Mouse (Mus musculus): Measurements from ENCODE around the gene Gsta1. TPM values are rescaled to one million over a fixed set of nuclear protein-coding genes. Genes with fewer than 3 reads are reported as not detected.
"Not testable (repeated sequence)": the region's sequence is repeated elsewhere in the genome, so short reads cannot be mapped to it uniquely, and the experiment has no call there.

Gsta1 gene
- total RNA-seq (2021): under 1 TPM in 1 of 2 experiments, not detected in 1; 0.55 TPM
- long read RNA-seq, experiment 1: 0 reads
- long read RNA-seq, experiment 2: 0 reads

DNA sequence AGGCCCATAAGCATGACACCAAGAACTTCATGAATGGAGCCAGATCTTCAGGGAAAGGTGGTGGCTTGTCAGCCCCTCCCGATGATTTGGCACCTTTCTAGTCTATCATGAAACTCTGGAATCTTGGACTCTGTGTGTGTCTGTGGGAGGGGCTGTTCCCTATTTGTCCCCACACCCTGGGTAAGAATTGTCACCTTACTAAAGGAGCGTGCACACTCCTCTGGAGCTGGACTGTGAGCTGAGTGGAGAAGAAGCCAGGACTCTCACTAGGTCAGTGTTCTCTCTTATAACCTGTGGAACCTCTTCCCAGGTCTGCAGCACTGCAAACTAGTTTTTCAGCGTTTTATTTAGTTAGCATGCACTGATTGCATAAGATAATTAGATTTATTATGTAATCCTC, at the start of gene Gsta1:
Gene Gsta1 (plus strand): TSS at position 196 of the 400 bp plus-strand sequence.
- DNase-seq; intact Hi-C loops (cut with DNase I): not testable (repeated sequence)

DNA sequence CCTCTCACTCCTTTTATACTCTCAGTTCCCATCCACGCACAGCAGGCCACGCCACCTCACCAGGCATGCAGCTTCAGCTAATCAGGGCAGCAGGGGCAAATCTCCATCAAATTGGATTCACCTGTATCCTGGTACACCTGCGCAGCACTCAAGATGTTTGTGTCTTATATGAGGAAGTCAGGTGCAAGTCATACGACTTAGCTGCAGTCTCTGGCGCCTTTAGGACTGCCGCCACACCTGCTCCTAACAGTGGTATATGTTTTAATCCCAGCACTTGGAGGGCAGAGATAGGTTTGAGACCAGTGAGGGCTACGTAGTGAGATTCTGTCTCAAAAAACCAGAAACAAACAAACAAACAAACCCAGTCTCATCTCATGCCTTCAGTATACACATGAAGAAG, 48.0 kb upstream of the Gsta1 start, which contains the start of gene Gsta4:
Gene Gsta4 (plus strand): TSS at position 301 of the 400 bp plus-strand sequence.
- intact Hi-C loops (cut with DNase I); DNase-seq: not testable (repeated sequence)

DNA sequence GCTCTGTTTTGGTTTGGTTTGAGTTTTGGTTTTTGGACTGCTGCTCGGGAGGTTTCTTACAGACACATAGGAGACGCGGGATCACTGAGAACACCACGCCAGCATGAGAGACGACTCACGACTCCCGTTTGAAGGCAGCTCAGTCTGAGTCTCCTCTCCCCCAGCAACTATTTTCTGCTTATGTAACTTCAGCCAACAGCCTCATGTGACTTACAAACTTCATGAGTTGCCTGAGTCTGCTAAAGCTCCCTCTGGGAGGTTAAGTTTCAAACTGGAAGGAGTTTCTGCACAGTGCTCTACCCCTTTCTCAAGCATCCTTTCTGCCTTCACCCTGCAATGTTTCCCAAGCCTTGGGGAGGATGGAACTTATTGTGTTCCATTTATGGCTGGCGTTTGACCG, 44.8 kb upstream of the Gsta1 start:
- no peak for DNase-seq
- intact Hi-C loops (cut with DNase I): no loop called here

DNA sequence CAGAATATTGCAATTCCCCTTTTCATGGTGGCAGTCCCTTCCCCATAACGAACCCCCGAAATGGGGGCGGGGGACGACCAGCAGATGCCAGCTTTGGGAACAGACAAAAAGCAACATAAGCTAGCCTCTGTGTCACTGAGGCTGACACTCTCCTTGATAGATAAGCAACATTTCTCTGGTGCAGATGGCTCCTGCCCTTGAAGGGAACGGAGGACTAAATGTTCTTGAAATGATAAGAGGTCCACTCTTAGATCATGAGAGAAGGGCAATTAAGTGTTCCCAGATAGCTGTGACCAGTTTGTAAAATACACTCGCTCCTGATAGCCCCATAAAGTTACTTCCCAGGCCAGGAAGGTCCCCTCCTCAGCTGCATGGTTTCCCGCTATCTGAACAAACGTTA, 41.5 kb upstream of the Gsta1 start:
- no peak for DNase-seq
- intact Hi-C loops (cut with DNase I): no loop called here

DNA sequence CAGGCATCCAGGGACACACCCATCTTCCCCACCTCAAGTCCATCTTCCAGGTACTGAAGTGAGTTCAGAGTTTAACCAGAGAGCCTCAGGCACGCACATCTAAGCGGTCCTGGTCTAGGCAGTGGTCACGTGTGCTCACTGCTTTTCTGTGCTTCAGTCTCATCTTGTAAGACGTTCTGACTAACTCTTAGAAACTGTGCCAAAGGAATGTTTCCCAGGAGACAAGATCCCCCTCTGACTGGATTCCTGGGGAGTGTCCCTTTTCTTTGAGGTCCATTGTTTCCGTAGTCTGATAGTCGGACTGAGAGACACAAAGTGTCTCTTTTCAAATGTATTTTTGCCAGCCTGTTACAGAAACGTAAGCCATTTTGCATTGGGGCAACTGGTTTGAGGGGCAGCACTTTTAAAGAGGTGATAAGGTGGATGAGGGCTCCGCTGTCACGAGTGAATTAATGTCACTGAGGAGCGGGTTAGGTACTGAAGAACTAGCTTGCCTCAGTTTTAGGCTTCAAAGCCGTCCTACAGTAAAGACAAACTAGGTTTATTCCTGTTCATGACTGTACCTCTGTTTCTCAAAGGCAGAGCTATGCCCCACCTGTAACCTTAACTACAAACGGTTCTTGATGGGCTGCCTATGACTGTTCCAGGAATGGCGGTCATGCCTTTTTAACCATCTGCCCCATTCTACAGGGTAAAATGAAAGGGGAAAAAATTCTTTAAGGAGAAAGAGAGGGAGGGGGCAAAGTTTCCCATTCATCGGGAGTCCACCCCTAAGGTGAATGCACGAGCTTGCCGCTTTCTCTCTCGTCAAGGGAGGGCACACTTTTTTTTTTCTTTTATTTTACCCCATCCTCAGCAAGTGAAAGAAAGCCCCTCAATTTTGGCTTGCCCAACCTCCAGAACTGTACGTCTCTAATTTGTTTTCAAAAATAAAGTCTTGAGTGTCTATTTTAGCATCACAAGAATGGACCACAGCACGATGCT, 39.5 kb upstream of the Gsta1 start:
- intact Hi-C loops (cut with DNase I): loop anchor here (5.0 kb wide), 1 partner anchor 79 kb away; no protein-coding TSS in a partner anchor
- no peak for DNase-seq

DNA sequence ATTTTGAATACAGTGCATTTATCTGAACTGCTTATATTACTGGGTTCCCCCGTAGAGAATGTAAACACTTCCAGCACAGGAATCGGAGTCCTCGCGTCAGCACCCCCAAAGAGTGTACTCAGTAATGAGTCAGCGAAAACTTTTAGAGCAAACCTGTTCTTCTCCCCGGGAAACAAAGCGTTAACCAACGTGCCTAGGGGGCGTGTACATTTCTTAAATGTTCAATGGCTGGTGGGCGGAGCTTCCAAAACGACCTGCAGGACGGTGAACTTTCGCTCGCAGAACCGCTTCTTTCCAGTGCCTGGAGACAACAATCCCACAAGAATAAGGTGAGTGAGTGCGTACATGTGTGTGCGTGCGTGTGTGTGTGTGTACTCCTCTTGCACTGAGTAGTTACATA, 38.7 kb upstream of the Gsta1 start:
- intact Hi-C loops (cut with DNase I): loop anchor here (5.0 kb wide), 1 partner anchor 79 kb away; no protein-coding TSS in a partner anchor
- peak; percentile 35 to 67 for DNase-seq

DNA sequence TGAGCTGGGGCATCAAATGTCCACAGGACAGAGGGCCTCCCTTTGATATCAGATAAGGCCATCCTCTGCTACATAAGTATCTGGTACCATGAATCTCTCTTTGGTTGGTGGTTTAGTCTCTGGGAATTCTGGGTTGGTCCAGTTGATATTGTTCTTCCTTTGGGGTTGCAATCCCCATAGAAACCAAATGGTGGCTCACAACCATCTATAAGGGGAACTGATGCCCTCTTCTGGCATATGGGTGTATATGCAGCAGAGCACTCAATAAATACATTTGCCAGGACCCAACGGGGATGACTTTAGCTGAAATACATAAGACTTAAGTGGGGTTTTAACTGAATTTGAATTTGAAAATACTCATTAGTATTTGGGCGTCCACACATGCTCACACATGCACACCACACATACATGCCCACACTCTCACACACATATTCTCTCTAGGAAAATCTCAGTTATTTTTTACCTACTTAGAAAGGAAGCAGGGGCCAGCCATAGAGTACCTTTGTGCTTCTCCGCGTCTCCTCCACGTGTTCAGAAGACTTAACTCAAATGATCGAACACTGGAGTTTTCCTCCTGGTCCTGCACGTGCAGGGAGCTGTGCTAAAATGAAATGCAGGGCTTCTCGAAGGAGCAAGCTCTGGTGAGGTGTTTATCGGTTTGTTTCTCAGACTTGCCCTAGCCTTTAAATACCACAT, 36.4 kb upstream of the Gsta1 start:
- DNase-seq: peak; percentile 30 to 67
- intact Hi-C loops (cut with DNase I): loop anchor here (5.0 kb wide), 1 partner anchor 82 kb away; no protein-coding TSS in a partner anchor

DNA sequence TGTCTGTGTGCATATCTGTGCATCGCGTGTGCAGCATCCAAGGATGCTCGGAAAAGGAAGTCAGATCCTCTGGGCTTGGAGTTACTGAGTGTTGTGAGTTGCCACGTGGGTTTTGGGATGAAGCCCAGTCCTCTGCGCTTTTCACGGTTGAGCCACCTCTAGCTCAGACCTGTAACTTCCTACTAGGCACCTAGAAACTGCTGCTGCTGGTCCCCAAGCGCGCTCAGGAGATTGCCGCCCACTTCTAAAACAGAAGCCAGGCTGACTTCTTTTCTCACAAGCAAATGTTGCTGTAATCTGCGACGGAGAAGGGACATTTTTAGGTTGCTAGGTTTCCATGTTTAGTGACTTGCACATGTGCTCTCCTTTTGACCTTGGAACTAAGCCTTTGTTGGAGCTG, 35.4 kb upstream of the Gsta1 start:
- no peak for DNase-seq
- intact Hi-C loops (cut with DNase I): no loop called here

DNA sequence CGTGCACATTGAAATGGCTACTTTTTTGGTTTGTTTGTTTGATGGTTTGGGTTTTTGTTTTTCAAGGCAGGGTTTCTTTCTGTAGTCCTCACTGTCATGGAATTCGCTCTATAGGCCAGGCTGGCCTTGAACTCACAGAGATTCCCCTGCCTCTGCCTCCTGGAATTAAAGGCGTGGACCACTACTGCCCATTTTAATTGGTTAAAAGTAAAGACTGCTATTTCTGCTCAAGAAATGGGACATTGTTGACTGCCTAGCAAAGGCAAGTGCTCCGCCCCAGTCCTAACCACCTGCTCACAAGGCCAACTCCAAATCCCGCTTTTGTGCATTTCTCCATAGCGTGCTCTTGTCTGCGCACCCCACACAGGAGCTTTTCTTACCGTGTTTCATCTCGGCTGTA, 32.7 kb upstream of the Gsta1 start:
- intact Hi-C loops (cut with DNase I): no loop called here
- no peak for DNase-seq

DNA sequence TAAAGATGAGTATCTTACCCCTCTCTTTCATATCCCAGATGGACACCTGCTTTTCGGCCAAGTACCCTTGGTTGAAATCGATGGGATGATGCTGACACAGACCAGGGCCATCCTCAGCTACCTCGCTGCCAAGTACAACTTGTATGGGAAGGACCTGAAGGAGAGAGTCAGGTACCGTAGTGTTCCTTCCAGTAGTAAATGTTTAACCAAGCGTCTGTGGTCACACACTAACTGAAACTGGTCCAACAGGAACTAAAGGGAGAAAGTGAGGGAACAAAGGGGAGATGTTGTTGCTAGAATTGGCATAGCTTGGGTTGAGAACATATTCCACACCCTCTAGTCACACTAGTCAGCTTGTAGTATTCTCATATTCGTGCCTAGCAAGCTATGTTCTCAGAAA, 26.3 kb upstream of the Gsta1 start:
- intact Hi-C loops (cut with DNase I): no loop called here
- no peak for DNase-seq

DNA sequence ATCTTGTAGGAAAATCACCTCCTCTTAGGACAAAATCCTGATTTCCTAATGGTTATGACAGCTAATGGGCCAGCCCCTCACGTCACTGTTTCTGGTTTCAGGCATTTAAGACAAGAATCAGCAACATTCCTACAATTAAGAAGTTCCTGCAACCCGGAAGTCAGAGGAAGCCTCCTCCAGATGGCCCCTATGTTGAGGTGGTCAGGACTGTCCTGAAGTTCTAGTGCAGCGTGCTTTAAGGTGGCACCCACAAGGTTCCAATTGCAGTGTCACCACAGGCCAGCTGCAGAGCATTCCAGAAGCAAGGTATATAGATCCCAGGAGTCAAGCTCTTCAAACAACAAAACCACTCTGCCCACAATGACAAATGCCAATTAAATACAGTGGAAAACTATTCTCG, 21.5 kb upstream of the Gsta1 start:
- DNase-seq: no peak
- intact Hi-C loops (cut with DNase I): no loop called here

DNA sequence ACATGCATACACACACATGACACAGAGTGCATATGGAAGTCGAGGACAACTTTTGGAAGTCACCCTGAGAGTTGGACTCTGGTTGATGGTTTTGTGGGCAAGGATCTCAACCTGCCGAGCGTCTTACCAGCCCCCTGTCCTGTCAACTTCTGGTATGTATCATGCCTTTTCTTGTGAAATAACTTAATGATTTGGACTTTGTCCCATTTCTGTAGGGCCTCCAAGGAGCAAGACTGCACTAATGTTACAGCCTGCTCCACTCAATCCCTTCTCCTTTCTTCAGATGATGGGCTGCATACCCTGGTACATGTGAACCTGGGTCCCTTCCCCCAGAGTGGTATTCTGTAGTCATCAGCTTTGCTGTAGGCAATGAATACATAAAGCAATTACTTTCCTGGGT, 20.4 kb upstream of the Gsta1 start:
- DNase-seq: no peak
- intact Hi-C loops (cut with DNase I): no loop called here

DNA sequence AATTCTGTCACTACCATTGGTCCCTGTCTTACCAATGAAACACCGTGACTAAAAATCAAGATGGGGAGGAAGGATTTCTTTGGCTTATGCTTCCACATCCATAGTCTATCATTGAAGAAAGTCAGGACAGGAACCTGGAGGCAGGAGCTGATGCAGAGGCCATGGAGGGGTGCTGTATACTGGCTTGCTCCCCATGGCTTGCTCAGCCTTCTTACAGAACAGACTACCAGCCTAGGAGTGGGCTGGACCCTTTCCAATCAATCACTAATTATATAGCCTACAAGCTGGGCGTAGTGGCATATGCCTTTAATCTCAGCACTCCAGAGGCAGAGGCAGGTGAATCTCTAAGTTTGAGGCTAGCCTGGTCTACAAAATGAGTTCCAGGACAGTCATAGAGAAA, 19.6 kb upstream of the Gsta1 start:
- intact Hi-C loops (cut with DNase I): no loop called here
- no peak for DNase-seq

DNA sequence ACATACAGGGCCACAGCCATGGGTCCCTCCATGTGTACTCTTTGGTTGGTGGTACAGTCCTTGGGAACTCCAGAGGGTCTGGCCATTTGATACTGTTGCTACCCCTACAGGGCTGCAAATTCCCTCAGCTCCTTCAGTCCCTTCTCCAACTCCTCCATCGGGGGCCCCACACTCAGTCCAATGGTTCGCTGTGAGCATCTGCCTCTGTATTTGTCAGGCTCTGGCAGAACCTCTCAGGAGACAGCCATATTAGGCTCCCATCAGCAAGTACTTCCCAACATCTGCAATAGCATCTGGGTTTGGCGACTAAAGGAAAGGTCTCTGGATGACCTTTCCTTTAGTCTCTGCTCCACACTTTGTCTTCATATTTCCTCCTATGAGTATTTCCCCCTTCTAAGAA, 18.9 kb upstream of the Gsta1 start:
- DNase-seq: no peak
- intact Hi-C loops (cut with DNase I): no loop called here

DNA sequence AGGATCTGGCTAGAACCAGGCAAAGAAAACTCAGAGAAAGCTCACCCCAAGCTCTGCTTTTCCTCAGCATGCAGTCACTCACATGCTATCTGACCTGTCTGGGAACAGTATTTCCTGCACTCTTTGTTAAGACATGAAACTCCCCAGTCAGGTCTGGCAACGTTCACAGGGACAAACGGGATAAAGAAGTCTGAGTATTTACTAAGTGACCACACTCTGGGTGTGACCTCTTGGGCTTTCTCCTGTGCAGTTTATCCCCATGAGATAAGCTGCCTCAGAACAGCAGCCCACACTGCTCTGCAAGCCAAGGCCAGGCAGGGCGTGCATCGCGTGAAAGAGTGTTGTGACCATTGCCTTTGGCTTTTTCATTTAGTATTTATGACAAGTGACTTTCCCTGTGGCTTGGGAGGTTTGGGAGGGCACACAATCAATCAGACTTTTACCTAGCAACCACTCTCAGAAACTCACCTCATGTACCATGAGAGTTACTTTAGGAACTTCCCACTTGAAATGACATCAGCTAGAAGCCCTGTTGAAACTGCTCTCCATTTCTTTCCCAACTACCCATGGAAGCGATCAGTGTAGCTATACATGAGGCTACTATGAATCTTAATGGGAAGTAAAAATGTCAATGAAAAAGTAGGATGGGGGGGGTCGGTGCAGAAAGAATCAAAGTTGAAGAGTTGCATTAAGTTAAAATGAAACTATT, 18.0 kb upstream of the Gsta1 start:
- DNase-seq: peak; percentile 20 to 37
- intact Hi-C loops (cut with DNase I): no loop called here

DNA sequence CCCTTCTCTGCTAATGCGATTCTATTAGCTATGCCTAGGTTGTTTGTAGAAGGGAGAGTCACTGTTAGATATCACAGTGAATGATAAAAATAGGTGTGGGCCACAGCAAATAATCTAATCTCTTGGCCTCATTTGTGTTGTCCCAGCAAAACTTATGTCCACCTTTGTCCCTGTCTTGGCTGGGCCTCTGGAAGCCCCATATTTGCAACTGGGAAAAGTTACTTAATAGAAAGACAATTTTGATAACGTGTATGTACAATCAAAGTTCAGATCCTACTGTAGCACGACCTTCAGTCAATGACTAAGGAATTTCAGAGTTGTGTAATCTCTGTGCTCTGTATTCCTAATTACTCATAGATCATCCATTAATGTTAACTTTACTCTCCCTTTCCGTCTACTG, 13.4 kb upstream of the Gsta1 start:
- DNase-seq: no peak
- intact Hi-C loops (cut with DNase I): no loop called here

DNA sequence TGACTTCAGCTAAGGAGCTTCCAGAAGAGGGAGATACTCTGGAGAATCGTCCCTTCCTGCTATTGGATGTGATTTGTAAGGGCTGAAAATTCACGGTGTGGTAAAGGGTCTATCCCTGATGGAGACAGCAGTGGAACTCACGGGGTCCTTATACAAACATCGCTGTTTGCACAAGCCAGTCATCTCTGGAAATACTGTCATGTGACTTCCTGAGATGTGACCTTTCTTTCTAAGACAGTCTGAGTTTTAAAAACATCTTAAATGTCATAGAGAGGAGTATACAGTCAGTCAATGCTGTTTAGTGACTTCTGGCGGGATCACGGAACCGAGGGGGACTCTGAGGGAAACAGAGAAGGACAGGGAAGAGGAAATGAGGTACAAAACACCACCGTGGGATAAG, 7.8 kb upstream of the Gsta1 start:
- no peak for DNase-seq
- intact Hi-C loops (cut with DNase I): no loop called here

DNA sequence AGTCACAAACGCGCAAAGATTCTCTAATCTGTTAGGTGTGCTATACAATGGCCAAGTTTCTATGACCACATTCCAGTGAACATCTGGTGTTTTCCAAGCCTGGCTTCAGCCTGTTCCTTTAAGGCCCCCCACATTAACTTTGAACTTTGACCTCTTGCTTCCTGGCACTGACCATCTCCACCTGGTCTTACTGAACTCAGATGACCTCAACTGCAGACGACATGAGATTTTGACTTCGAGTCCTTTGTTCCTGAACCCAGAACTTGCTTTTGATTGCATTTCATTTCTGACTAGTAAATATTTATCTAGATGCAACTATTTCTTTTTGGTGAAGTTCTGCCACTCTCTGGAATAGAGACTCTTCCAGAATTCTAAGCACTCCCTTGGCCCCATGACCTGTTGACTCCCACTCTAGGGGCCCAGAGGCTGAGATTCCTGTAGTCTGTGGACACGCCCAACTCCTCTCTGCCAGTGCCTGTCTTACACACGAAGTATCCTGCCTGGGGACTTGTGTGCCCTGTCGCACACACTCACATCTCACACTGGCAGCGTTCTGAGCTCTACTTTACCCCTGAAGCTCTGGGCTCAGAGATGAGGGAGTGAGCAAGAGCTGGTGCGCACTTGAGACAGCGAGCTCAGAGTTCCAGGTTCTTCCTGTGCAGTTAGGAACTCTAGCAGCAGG, 7.1 kb upstream of the Gsta1 start:
- no peak for DNase-seq
- intact Hi-C loops (cut with DNase I): no loop called here

DNA sequence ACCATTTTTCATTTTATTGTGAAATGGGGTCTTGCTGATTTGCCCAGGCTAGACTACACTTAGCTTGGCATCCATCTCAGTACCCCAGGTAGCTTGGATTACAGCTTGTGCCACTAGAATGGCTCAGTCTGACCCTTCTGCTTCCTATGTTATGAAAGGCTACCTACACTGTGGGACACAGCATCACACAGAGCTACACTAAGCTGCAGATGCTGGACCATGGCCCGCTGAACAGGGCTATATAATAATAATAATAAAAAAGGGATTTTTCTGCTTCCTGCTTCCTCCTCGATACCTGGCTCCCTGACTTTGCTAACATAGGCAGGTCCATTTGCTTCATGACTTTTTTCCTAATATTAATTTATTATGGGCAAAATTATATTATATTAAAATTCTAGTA, 6.0 kb upstream of the Gsta1 start:
- intact Hi-C loops (cut with DNase I): no loop called here
- DNase-seq: no peak

DNA sequence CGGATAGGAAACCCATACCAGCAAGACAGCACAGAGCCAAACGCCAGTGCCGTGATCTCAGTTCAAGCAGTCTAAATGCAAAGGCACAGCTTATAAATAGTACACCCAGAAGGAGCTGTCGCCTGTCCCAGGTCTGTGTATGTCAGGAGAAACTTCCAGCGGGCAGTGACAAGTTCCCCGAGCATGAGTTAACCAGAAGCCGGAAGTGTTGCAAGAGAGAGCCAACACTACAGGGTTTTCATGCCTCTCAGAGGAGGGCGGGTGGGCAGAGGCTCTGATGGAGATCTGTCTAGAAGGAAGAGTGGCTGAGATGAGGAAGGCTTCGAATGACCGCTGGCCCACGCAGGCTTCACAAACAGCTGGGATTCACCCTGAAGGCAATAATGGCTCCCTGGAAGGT, 5.2 kb upstream of the Gsta1 start:
- DNase-seq: no peak
- intact Hi-C loops (cut with DNase I): no loop called here
